ENCODE assay signal across 16 mouse cellular contexts in genomic region chr4:111682793-111683192, GRCm38 (mm10). TPM values are rescaled to one million over a fixed set of nuclear protein-coding genes. Genes with fewer than 3 reads are reported as not detected.
DNase-seq lines count a peak whose midpoint lies in the region; ATAC-seq lines count a peak whose summit lies in the region.
"Had no signal": no experiment of that assay in that cellular context is flagged by ENCODE, and none has a peak within 500 bp of the region (broad histone marks: within the 10 kb centered on the region; RNA-seq: fewer than 3 reads in every experiment).

No protein-coding gene starts in this region.

- intact Hi-C loops in heart, postnatal 10 days (cut with DNase I): loop anchor here (10.0 kb wide), 1 partner anchor 202 kb away; no protein-coding TSS in a partner anchor

- peak; percentile 25 for DNase-seq in heart, adult 11 months
- no peak for DNase-seq in heart, postnatal 10 days
- DNase-seq in R1 (ENCODE audit: low read depth, low spot score): peak; percentile 33
- no peak for DNase-seq in spleen, postnatal 4 days (ENCODE audit: low spot score in 2 of 2)
- DNase-seq: adrenal gland, postnatal 14 days; adrenal gland, postnatal 36 days; cerebellum, adult 11-12 months; cerebellum, adult 2 months; cerebellum, adult 9-10 months; cerebellum, postnatal 25 days; forebrain, postnatal 0 days had no signal

- no peak for ATAC-seq in frontal cortex, adult (ENCODE audit: low TSS enrichment)
- ATAC-seq: activated CD4-positive, CD25-positive, alpha-beta regulatory T cell, adult 4 months; forebrain, embryonic 13.5 days; forebrain, embryonic 15.5 days; forebrain, postnatal 0 days; Patski had no signal

RNA-seq across cellular contexts. Expression of gene Spata6, which starts 37.0 kb away (rescaled TPM):
- total RNA-seq in heart, postnatal 10 days (2021): 10 to 100 TPM; 17.9 to 20.9 TPM

Comparison
In these comparisons a context has a peak if more than half of its experiments do, and no peak if none do; other contexts are left out.
1. DNase-seq: peak in heart, adult 11 months (single experiment) and R1 (single experiment); none in heart, postnatal 10 days (0 of 2) and spleen, postnatal 4 days (0 of 2).